Mouse (Mus musculus): Measurements from ENCODE around the gene Gm20388.
A peak's percentile ranks its signal among the peaks of the same experiment; 100 is the strongest.

Gm20388 gene

DNA sequence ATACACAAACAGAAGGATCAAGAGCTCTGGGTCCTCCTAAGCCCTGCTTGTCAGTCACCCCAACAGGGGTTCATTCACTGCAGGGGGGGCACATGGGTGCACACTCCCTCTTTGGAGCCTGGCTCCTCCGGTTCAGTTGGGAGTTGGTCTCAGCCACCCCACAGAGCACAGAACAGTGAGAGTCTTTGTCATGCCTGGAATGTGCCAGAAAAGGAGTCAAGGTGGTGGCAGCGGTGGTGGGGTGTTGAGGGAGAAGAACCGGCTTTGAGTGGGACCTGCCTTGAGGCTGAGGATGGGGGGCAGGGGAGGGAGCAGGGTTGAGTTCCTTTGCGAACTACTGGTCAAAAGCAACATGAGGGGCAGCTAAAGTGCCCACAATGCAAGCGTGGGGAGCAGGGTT is 719.4 kb downstream of the Gm20388 start:
- DNase-seq: no peak

DNA sequence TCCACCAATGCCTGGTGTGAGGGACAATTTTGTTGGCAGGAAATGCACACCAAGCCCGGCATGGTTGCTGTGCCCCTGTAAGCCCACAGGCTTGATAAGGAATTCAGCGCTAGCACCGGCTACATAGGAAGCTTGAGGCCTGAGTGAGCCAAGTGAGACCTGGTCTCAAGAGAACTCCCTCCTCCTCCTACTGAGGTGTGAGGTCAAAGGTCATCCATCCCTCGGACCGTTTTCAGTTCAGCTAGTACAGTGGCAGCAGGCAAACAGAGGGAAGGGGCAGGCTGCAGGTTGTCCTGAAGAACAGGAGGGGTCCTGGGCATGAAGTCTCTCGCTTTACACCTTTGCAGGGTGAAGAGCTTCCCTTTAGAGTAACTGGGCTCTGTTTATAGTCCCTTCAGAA is 720.2 kb downstream of the Gm20388 start:
- DNase-seq: no peak

DNA sequence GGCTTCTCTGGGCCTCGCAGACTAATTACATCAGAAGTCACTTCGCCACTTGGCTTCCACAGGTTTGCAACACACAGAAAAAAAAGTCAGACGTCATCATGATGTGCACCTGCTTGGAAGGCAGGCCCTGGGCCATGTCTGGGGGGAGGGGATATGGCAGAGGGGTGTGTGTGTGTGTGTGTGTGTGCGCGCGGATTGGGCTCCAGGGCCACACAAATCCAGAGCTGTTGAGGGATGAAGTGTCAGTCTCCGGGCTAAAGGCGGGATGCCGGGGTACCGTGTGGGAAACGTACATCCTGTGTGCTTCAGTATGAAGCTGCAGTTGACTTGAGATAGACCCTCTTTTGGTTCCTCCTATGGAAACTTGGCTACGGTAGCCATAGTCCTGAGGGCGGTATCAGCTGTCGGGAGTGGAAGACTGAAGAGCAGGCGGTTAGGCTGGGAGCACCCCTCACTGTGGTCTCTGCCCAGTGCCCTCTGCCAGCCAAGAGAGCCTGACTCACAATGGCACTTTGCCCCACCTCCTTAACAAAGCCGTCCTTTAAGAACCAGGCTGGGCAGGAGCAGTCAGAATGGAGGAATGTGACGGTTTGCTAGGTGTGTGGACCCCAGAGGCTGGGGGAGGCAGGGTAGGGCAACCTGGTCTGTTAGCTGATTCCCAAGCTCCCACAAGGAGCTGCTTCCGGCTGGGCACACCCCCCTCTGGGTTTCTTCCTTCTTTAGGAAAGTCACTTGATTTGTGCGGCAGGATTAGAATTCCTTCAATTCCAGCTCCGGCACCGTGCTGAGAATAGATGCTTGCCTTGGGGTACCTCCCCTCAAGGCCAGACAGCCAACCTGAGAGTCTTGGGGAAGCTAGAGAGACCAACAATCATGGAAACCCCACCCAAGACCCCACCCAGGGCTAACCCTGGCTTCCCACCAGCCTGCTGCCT is 721.1 kb downstream of the Gm20388 start:
- no peak for DNase-seq

DNA sequence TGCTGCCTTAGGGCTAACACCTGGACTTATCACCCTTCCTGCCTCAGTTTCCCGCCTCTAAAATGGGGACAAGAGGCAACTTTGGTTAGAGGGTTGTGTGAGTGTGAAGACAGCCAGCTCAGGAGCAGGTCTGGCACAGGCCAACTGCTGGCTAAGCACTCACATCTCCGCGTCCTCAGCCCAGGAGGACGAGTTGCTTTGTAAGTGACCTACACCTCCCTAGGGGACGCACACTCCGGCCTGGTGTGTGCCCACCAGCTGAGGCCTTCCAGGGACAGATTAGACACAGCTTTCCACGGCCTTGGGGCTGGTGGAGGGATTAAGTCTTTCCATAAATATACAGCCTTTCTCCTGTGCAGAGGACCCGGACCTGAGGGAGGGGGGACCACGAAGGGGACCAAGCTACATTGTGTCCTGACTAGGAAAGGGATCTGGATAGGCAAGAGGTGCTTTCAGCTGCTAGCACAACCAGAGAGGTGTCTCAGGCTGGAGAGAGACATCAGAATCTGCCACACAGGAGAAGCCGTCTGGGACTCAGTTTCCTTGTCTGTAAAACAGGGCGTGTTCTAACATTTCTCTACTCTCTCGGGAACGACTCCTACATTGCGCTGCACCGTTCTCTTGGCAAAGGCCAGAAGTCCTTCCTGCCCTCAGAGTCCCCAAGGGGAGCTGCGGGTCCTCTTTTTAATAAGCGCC is 722.5 kb downstream of the Gm20388 start:
- no peak for DNase-seq

DNA sequence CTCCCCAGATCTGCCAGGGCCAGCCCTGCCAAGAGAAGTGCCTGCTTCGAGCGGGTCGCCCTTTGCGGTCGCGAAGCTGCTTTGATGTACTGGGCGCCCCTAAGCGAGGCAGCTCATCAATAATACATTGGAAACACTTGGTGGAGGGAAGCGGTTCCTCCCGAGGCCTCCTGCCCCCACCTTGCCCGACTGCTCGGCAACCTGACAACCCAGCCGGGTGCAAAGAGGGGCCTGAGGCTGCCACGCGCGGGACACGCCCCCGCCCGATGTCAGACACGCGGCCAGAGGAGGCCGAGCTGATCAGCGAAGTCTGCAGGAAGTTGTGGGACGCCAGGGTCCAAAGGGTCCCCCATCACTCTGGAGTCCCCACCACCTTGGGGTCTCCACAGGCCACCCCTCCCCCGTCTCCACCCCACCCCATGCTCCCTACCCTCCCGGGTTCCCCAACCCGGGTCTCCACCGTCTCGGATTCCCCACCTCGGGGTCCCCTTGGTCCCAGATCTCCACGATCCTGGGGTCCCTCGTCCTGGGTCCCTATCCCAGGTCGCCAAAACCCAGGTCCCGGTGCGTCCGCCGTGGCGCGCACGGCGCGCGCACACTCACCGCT is 723.1 kb downstream of the Gm20388 start:
- DNase-seq: peak; percentile 39

DNA sequence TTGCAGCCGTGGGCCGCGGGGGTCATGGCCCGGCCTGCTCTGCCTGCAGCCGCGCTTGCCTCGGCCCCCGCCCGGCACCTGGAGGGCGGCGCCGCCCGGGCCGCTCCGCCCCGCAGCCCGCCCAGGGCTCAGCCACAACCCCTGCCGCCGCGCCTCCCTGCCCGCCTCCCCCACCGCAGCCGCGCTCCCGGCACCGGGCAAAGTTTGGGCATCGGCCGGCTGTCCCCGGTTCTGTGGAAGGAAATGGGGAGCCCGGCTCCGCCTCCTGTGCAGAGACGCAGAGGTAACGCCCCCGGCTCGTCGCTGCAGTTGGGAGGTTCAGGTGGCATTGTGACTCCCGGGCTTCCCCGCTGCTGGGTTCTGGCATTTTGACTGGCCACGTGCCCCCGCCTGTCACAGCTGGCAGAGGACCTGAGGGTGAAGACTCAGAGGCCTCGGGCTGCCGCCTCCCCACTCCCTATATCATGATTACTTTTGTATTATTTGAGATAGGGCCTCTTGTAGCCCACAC is 723.7 kb downstream of the Gm20388 start:
- DNase-seq: peak; percentile 80

DNA sequence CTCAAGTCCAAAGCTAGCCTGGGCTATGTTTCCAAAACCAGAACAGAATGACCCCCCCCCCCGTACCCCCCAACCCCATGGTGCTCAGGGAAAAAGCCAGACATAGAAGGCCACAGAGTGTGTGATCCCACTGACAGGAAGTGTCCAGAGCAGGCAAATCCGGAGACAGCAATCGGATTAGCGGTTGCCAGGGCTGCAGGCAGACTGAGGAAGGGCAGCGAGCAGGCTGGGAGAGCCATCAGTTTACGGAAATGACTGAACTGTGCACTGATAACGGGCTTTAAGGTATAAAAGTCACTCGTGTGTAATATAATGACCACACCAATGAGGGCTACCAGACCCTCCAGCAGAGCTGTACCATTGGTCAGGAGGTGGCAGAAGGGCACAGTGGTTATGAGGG is 730.6 kb downstream of the Gm20388 start:
- no peak for DNase-seq

DNA sequence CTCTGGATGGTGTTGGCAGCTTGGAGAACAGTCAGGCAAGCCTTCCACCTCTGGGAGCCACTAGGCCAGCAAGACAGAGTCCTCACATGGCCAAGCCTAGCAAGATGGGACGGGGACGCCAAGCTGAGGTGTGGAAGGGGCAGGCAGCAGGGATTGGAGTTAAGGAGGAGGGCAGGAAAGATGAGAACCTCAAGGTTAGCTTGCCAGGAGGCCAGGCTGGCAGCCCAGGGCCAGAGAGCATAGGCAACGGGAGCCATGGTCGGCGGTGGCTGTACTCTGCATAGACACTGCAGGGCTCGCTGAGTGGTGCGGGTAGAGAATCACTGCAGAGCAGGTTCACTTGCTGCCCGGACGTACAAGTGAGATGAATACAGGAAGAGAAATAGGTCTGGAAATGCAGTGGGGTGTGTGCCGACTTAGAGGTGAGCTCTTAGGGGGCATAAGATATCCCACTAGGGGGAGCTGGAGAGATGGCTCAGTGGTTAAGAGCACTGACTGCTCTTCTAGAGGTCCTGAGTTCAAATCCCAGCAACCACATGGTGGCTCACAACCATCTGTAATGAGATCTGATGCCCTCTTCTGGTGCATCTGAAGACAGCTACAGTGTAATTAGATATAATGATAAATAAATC is 731.5 kb downstream of the Gm20388 start:
- DNase-seq: no peak

DNA sequence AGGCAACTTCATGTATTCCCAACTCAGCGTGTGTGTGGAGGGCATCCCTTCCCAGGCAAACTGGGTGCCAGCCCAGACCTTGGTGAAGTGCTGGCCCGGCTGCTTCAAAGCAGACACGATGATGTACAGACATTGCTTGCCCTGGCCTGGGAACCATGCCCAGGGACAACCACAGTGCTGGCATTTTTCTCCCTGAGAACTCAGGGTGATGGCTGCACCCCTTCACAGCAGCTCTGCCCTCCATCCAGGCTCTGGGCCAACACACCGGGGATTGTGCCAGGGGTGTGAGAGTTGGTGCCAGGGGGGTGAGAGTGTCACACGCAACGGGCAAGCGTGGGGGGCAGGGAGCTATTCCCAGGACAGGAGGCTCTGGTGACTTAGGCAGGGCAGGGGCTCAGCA is 734.0 kb downstream of the Gm20388 start:
- DNase-seq: peak; percentile 47

DNA sequence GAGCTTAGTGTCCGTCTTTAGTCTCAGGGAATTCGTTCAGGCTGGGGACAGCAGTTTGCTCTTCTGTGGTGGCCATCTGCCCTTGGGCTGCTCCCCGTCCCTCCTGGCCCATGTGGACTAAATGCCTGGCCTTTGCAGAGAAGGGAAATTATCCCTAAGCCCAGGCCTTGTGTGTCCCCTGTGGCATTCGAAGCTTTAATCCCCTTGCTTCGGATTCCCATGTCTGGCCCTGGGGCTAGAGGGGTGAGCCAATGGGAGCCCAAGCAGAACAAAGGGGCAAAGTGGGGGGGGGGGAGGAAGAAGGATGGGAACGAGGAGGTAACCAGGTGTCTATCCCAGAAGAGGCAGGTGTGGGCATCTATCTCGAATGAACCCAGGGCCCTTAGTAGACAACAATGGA is 736.9 kb downstream of the Gm20388 start, which contains the start of gene 1190005I06Rik:
TSS of gene 1190005I06Rik (minus strand) at position 101 of the 400 bp plus-strand sequence.
- DNase-seq: no peak

DNA sequence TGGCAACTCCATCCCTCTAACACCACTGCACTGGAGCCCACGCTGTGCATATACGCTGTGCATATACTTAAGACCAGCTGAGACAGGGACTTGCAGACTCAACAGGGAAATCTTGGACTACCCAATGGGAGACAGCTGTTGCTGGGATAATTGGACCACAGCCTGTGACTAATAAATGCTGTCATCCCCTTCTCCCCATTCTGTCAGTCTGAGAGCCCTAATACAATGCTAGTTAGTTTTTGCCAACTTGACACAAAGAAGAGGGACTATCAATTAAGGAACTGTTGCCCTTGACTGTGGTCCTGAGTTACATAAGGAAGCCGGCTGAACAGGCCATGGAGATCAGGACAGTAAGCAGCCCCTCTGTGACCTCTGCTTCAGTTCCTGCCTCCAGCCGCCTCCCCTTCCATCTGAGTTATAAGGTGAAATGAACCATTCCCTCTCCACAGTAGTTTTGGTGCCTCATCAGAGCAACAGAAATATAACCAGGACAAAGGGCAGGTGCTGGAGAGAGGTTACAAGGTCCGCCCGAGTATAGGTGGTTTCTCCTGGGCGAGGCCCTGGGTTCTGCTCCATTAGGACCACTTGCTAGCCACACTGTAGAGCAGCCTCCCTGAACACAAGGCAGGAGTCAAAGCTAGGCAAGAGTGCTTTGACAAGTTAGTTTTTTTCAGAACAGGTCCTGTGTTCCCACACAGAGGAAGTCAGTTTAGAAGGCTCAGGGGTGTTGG is 745.8 kb downstream of the Gm20388 start:
- DNase-seq: no peak

DNA sequence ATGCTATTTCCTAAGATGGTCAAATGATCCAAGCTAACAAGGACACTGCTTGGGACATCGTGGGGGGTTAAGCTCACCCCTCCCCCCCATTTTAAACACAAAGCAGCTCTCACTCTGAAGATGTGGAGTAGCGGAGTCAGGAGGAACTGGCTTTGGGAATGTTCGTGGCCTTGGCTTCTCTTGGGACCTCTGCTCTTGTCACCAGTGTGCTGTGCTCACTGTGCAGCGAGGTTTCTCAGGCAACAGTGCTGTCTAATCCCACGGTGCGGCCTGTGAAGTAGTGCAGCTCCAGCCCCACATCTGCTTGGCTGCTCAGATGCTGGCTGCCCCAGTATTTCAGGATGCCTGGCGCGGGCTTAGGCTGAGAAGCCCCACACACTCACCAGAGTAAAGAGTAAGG is 746.8 kb downstream of the Gm20388 start:
- no peak for DNase-seq

DNA sequence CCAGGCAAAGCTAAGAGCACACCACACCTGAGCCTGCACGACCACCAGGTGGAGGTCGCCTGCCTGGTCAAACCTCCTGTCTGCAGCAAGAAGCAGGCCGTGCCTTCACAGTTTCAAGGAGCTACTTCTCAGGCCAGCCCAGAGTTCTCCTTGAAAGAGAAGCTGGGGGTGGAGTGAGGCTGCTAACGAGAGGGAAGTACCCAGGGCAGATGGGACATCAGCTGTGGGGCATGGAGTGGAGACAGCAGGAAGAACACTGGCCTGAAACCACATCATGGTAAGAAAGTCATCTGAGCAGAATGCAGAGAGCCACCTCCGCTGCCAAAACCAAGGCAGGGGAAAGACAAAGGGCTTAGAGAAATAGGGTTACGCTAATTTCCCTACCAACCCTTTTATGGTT is 753.9 kb downstream of the Gm20388 start:
- DNase-seq: no peak

DNA sequence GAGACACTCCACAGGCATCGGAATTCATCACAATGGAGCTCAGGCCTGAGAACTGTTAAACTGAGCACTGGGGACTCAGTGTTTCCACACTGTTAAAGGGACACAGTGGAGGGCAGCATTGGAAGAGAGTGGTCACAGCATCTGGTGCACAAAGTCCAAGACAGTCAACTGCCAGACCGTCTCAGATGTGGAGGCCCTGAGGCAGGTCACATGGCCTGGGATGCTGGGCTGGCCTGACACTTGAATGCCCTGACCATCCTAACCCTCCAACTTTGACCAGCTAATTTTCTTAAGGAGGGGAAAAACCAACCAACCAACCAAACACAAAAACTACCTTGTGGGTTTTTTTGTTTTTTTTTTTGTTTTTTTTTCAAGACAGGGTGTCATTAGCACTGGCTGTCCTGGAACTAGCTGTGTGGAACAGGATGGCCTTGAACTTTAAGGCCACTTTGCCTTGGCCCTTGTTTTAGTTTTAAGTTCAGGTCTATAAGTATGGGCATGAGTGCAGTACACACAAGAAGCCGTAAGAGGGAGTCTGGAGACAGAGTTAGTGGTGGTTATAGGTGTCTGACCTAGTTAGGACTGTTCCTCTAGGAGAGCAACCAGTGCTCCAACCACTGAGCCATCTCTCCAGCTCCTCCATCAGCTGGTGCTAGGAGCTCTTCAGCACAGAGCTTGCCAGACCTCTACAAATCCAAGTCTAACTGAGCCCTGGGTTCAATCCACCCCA is 755.2 kb downstream of the Gm20388 start:
- DNase-seq: no peak

DNA sequence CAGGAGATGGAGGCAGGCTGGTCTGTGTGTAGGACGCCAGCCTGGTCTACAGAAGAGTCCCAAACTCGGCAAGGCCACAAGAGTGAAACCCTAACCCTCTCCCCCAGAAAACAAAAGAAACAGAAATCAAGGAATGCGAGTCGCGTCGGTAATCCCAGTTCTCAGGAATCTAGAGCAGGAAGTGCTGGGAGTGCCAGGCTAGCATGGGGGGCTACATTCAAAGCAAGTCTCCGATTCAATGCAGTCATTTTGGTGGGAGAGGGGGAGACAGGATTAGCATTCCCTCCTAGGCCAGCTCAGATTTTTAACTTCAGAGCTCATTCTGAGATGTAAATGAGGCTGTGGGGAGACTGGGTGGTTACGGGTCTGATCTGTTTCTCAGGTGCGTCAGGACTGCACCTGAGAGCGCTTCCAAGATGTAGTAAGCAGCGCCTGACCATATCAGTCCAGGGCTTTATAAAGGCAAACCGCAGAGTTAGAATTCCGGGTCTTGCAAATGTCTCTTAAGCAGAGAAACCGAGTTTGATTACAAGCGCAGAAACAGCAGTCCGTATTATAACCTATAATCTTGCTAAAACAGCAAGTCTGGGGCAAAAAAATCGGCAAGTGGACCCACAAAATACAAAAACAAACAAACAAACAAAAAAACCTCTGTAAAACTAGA is 756.3 kb downstream of the Gm20388 start:
- DNase-seq: no peak

DNA sequence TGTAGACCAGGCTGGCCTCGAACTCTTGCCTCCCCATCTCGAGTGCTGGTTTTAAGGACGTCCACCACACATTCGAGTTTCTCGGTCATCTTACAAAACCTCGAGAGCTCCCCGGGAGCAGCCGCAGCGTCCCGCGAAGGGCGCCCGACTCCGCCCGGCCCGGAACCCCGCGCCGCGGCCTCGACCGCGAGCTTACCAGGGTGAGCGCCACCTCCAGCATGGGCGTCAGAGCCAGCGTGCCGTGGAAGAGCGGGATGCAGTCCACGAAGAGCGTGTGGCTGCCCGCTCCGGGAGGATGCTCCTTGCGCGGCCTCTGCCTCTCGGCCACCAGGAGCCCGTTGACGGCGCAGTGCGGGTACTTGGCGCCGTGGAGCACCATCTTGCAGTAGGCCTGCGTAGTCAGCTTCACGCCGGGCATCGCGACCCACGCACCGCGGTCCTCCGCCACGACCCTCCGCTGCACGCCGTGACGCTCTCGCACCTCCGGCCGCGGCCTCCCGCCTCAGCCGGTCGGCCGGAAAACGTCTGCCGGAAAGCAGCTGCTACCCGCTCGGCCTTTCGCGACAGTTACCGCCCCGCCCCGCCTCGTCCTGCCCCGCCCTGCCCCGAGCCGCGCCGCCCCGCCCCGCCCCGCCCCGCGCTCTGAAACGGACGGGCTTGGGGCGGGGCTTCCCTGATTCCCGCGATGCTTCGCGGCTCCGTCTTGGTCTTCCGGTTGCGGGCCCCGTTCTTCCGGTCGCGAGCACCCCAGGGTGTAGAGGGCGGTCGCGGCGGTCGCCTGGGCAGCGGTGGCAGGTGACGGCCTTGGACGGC is 757.1 kb downstream of the Gm20388 start, which contains the start of the genes Gm27021 and Cox4i1:
TSS of gene Gm27021 (minus strand) at position 519 of the 813 bp plus-strand sequence.
TSS of gene Cox4i1 (plus strand) at position 662 of the 813 bp plus-strand sequence.
- DNase-seq: peak; percentile 98

DNA sequence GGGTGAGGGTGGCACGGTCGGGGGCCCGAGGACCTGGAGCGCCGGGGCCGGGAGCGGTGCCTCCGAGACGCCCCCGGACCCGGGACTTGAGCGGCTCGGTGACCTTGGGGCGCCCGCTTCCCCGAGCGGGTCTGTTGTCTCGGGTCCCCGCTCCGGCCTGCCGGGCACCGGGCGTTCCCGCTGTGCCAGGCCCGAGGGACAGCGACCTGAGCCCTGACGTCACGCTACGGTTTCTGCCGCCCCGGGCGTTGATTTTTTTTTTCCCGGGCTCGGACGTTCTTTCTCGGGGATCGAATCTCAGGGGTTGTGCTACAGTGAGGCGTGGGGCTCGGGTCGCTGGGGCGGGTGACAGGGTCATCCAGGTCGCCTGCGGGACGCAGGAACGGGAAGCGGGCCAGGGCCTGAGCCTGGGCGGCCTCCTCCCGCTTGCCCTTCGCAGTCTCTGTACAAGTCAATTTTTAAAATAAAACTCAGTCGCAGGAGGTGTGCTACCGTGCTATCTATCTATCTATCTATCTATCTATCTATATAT is 757.8 kb downstream of the Gm20388 start, which contains the start of gene Emc8:
TSS of gene Emc8 (minus strand) at position 200 of the 532 bp plus-strand sequence.
- no peak for DNase-seq

DNA sequence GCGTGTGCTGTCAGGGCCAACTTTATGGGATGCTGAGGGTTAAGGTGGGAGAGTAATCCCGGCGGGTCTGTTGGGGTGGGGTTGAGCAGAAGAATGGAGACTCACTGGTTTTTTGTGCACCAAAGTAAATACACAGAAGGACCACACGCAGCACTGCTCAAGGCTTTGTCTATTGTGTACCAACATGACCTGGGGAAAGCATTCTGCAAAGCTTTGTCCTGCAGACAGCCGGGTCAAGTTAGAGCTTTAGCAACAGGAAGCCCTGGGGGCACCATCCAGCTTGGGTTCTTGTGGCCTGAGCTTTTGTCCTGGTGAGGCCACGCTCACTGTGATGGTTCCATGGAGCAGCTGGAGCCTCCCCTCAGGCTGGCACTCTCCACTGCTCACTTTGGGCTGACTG is 761.1 kb downstream of the Gm20388 start:
- no peak for DNase-seq

DNA sequence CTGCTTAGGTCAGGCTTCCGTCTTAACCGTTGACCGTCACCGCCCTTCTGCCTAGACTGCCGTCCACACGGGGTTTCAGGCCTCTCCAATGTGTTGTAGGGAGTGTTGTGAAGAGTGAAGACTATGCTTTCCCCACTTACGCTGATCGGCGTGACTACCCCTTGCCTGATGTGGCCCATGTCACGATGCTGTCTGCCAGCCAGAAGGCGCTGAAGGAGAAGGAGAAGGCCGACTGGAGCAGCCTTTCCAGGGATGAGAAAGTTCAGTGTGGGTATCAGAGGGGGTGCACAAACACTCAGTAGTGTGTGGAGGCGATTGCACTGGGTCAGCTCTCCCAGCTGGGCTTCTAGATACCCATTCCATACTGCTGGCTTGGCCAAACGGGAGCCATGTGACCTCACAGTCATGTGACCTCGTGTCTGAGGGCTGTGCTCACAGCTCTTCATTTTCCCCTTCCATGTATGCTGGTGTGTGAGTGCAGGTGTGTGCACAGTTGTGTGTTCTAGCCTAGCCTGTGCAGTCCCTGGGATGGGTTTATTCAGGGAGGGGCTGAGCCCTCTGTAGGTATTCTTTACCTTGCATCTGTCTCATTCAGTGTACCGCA is 762.1 kb downstream of the Gm20388 start:
- no peak for DNase-seq
